Mouse (Mus musculus) forebrain, embryonic 10.5 days (tissue): ENCODE results near the gene Kpna6. TPM values are rescaled to one million over a fixed set of nuclear protein-coding genes. Genes with fewer than 3 reads are reported as not detected.

Experiments
- DNase-seq: peaks from one replicate; pipeline ENCODE4 v3.0.0-alpha.2; 2017; ENCODE audit warnings: low spot score; ENCODE audit errors: extremely low spot score
- H3K27ac ChIP-seq: fragments of 300-500 bp; sonication (generic); 2 replicates; pipeline ENCODE4 v1.5.1; 2016; ENCODE audit warnings: mild to moderate bottlenecking
- H3K27me3 ChIP-seq: fragments of 300-500 bp; sonication (generic); 2 replicates; pipeline ENCODE4 v1.6.1; 2016; ENCODE audit warnings: mild to moderate bottlenecking; ENCODE audit not compliant: poor library complexity, severe bottlenecking
- H3K36me3 ChIP-seq: fragments of 300-500 bp; sonication (generic); replicated peaks from 2 replicates; pipeline ENCODE4 v1.6.1; 2016; ENCODE audit warnings: mild to moderate bottlenecking, moderate library complexity
- H3K4me1 ChIP-seq: fragments of 300-500 bp; sonication (generic); 2 replicates; pipeline ENCODE4 v1.6.1; 2016
- H3K4me3 ChIP-seq: fragments of 300-500 bp; sonication (generic); 2 replicates; pipeline ENCODE4 v1.5.1; 2016; ENCODE audit warnings: mild to moderate bottlenecking, moderate library complexity
- H3K9me3 ChIP-seq: fragments of 300-500 bp; sonication (generic); 2 replicates; pipeline ENCODE4 v1.6.1; 2016; ENCODE audit warnings: mild to moderate bottlenecking, moderate library complexity
- WGBS: fragments of 180-500 bp; shearing (Covaris S2); methylation state at CpG from one replicate; pipeline ENCODE4 v1.1.7; 2016; 5-methylcytosine and 5-hydroxymethylcytosine counted together
- polyA plus RNA-seq: library from polyadenylated mRNA; unstranded; fragments of >200 nt; fragmentation: Nextera tagmentation; extraction: Ambion mirVana; gene quantifications from 2 replicates; pipeline ENCODE4 v1.2.1, GENCODE M21; 2016

Kpna6 gene
- polyA plus RNA-seq, 1 experiment from 2014 or later: 15.1 TPM

GRCm38 (mm10) chr4:129640101-129640637, 32.4 kb downstream of the Kpna6 start:
- no peaks in the 10 kb centered on the region for H3K27me3 ChIP-seq
- no peaks in the 10 kb centered on the region for H3K9me3 ChIP-seq
- 12% methylated on average over 17 of the region's 17 CpGs for WGBS
- peaks cover 30% of the 10 kb centered on the region for H3K4me1 ChIP-seq
- peaks cover 65% of the 10 kb centered on the region for H3K36me3 ChIP-seq
- peak overlapping the region; percentile 92 for H3K27ac ChIP-seq
- peak overlapping the region; percentile 79 for H3K4me3 ChIP-seq
- DNase-seq: no peak

DNA sequence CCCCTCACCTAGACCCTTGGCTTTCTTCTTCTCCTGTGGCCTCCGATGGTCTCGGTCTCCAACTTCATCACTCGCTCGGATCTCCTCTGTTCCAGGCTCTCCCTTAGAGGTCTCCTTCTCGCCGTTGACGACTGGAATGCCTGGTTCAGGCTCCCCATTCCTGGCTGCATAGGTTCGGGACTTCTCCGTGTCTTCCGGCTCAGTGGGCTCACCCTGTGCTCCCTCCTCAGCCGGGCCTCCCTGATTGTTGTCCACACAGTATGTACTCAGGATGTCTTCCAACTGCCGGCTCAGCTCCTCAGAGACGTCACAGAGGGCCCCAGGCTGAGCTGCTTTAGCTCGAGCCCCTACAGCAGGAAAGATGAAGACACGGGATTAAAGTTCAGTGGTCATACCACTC, 33.3 kb downstream of the Kpna6 start:
- peak overlapping the region; percentile 92; the same call in 1 of the 2 replicates for H3K27ac ChIP-seq
- peaks cover 30% of the 10 kb centered on the region for H3K4me1 ChIP-seq
- H3K36me3 ChIP-seq: peaks cover 65% of the 10 kb centered on the region
- H3K4me3 ChIP-seq: peak overlapping the region; percentile 79
- no peaks in the 10 kb centered on the region for H3K9me3 ChIP-seq
- 89% methylated on average over 15 of the region's 15 CpGs for WGBS
- H3K27me3 ChIP-seq: no peaks in the 10 kb centered on the region
- DNase-seq: no peak

GRCm38 (mm10) chr4:129633852-129634251, 38.7 kb downstream of the Kpna6 start:
- Histone ChIP-seq H3K27ac (no peak overlapping the region), H3K4me1 (peaks cover 7% of the 10 kb centered on the region), H3K4me3 (no peak overlapping the region), H3K27me3 (no peaks in the 10 kb centered on the region), H3K9me3 (no peaks in the 10 kb centered on the region), H3K36me3 (peaks cover 98% of the 10 kb centered on the region)
- DNase-seq: no peak
- 95% methylated on average over 6 of the region's 6 CpGs for WGBS

GRCm38 (mm10) chr4:129631867-129632266, 40.7 kb downstream of the Kpna6 start:
- Histone ChIP-seq H3K36me3 (peaks cover 100% of the 10 kb centered on the region), H3K4me3 (no peak overlapping the region)
- 97% methylated on average over 12 of the region's 12 CpGs for WGBS

GRCm38 (mm10) chr4:129630944-129631343, 41.6 kb downstream of the Kpna6 start:
- 90% methylated on average over 4 of the region's 4 CpGs for WGBS
- Histone ChIP-seq H3K4me3 (no peak overlapping the region), H3K9me3 (no peaks in the 10 kb centered on the region), H3K4me1 (peaks cover 3% of the 10 kb centered on the region), H3K27ac (no peak overlapping the region), H3K36me3 (peaks cover 100% of the 10 kb centered on the region), H3K27me3 (no peaks in the 10 kb centered on the region)
- DNase-seq: no peak

More at GRCm38 (mm10) chr4:129631867-129632266, 40.7 kb downstream of the Kpna6 start:
- no peaks in the 10 kb centered on the region for H3K4me1 ChIP-seq
- no peaks in the 10 kb centered on the region for H3K27me3 ChIP-seq
- no peaks in the 10 kb centered on the region for H3K9me3 ChIP-seq
- H3K27ac ChIP-seq: no peak overlapping the region
- DNase-seq: no peak

GRCm38 (mm10) chr4:129626035-129626434, 46.5 kb downstream of the Kpna6 start:
- H3K27ac ChIP-seq: no peak overlapping the region
- no peak overlapping the region for H3K4me3 ChIP-seq
- H3K27me3 ChIP-seq: no peaks in the 10 kb centered on the region
- no peak for DNase-seq
- no peaks in the 10 kb centered on the region for H3K9me3 ChIP-seq
- peaks cover 44% of the 10 kb centered on the region for H3K4me1 ChIP-seq
- H3K36me3 ChIP-seq: peaks cover 56% of the 10 kb centered on the region
- 79% methylated on average over 6 of the region's 6 CpGs for WGBS

GRCm38 (mm10) chr4:129625496-129625895, 47.1 kb downstream of the Kpna6 start:
- Histone ChIP-seq H3K9me3 (no peaks in the 10 kb centered on the region), H3K4me3 (peak overlapping the region; percentile 69), H3K27me3 (no peaks in the 10 kb centered on the region), H3K36me3 (peaks cover 51% of the 10 kb centered on the region), H3K4me1 (peaks cover 44% of the 10 kb centered on the region), H3K27ac (peak overlapping the region; percentile 89; the same call in 1 of the 2 replicates)
- DNase-seq: no peak
- 38% methylated on average over 4 of the region's 4 CpGs for WGBS

- 1% methylated on average over 6 of the region's 6 CpGs for WGBS
- Histone ChIP-seq H3K27ac (peak overlapping the region; percentile 89), H3K4me3 (peak overlapping the region; percentile 69), H3K9me3 (no peaks in the 10 kb centered on the region), H3K4me1 (peaks cover 44% of the 10 kb centered on the region), H3K36me3 (peaks cover 46% of the 10 kb centered on the region), H3K27me3 (no peaks in the 10 kb centered on the region)
- peak; percentile 67 for DNase-seq
Observed at GRCm38 (mm10) chr4:129625029-129625370, 47.6 kb downstream of the Kpna6 start.

GRCm38 (mm10) chr4:129624281-129625028, 48.1 kb downstream of the Kpna6 start:
- Histone ChIP-seq H3K36me3 (peaks cover 41% of the 10 kb centered on the region), H3K27me3 (no peaks in the 10 kb centered on the region), H3K4me1 (peaks cover 44% of the 10 kb centered on the region), H3K27ac (peak overlapping the region; percentile 89), H3K4me3 (peak overlapping the region; percentile 69), H3K9me3 (no peaks in the 10 kb centered on the region)
- 2% methylated on average over 18 of the region's 18 CpGs for WGBS
- peak; percentile 76 for DNase-seq

- no peaks in the 10 kb centered on the region for H3K9me3 ChIP-seq
- peak; percentile 55 for DNase-seq
- peaks cover 50% of the 10 kb centered on the region for H3K4me1 ChIP-seq
- under 1% methylated on average over 10 of the region's 10 CpGs for whole genome bisulfite sequencing
- peak within 1 kb of the TSS; percentile 89 for H3K27ac ChIP-seq
- peaks cover 33% of the 10 kb centered on the region for H3K36me3 ChIP-seq
- no peaks in the 10 kb centered on the region for H3K27me3 ChIP-seq
- H3K4me3 ChIP-seq: peak within 1 kb of the TSS; percentile 69
Observed at GRCm38 (mm10) chr4:129623681-129624091, 48.9 kb downstream of the Kpna6 start, which contains the start of gene Ccdc28b. TSS of gene Ccdc28b (minus strand) at chr4:129623947.

- H3K27me3 ChIP-seq: no peaks in the 10 kb centered on the region
- H3K36me3 ChIP-seq: peaks cover 26% of the 10 kb centered on the region
- no peak for DNase-seq
- peak overlapping the region; percentile 69 for H3K4me3 ChIP-seq
- 23% methylated on average over 8 of the region's 8 CpGs for WGBS
- H3K27ac ChIP-seq: peak overlapping the region; percentile 89
- peaks cover 57% of the 10 kb centered on the region for H3K4me1 ChIP-seq
- H3K9me3 ChIP-seq: no peaks in the 10 kb centered on the region
Observed at GRCm38 (mm10) chr4:129622803-129623535, 49.6 kb downstream of the Kpna6 start.

GRCm38 (mm10) chr4:129622120-129622802, 50.3 kb downstream of the Kpna6 start:
- peak overlapping the region; percentile 69 for H3K4me3 ChIP-seq
- no peak for DNase-seq
- H3K27me3 ChIP-seq: no peaks in the 10 kb centered on the region
- 77% methylated on average over 11 of the region's 11 CpGs for WGBS
- H3K36me3 ChIP-seq: peaks cover 23% of the 10 kb centered on the region
- peaks cover 61% of the 10 kb centered on the region for H3K4me1 ChIP-seq
- no peaks in the 10 kb centered on the region for H3K9me3 ChIP-seq
- H3K27ac ChIP-seq: peak overlapping the region; percentile 89; the same call in 1 of the 2 replicates
